ENCODE assay signal across 23 mouse cellular contexts in genomic region chr7:75080163-75080562, GRCm38 (mm10).
DNase-seq lines count a peak whose midpoint lies in the region; ATAC-seq lines count a peak whose summit lies in the region.
"Had no signal": no experiment of that assay in that cellular context is flagged by ENCODE, and none has a peak within 500 bp of the region (broad histone marks: within the 10 kb centered on the region; RNA-seq: fewer than 3 reads in every experiment).

No protein-coding gene starts in this region.

- intact Hi-C loops in gastrocnemius, postnatal 36 days (cut with DNase I), result no loop called here

- no peaks in the 10 kb centered on the region for H3K27me3 ChIP-seq in forebrain, embryonic 10.5 days (ENCODE audit: poor library complexity, severe bottlenecking)

- no peak overlapping the region for H3K27ac ChIP-seq in forebrain, embryonic 10.5 days

- peak; percentile 64 for ATAC-seq in frontal cortex, adult (ENCODE audit: low TSS enrichment)
- ATAC-seq in granulocyte monocyte progenitor cell, adult 5-6 weeks (replicated peaks; ENCODE audit: poor library complexity, severe bottlenecking), result no peak
- ATAC-seq: activated CD4-positive, CD25-positive, alpha-beta regulatory T cell, adult 4 months; CD4-positive, CD25-positive, alpha-beta regulatory T cell, adult 4 months; Patski had no signal

- no peak overlapping the region for H3K4me3 ChIP-seq in forebrain, embryonic 10.5 days

- peaks cover 7% of the 10 kb centered on the region for H3K4me1 ChIP-seq in forebrain, embryonic 10.5 days

- H3K9me3 ChIP-seq in forebrain, embryonic 10.5 days, result no peaks in the 10 kb centered on the region
- H3K9me3 ChIP-seq: G1E had no signal

- H3K36me3 ChIP-seq in forebrain, embryonic 10.5 days (replicated peaks), result no peaks in the 10 kb centered on the region
- H3K36me3 ChIP-seq: G1E had no signal

- no peak for DNase-seq in frontal cortex, postnatal 36 days (ENCODE audit: low spot score in 2 of 2)
- peak; percentile 6 for DNase-seq in ZHBTc4 (ENCODE audit: low read depth, low spot score)
- peak; percentile 59 for DNase-seq in brain, adult 2 months (ENCODE audit: low read depth, low spot score)
- peak; percentile 40 for DNase-seq in telencephalon, adult 2 months (ENCODE audit: low read depth, low spot score)
- DNase-seq in forebrain, embryonic 10.5 days (ENCODE audit: extremely low spot score, low spot score), result no peak
- DNase-seq in gastrocnemius, postnatal 36 days, result no peak
- DNase-seq: adrenal gland, adult 2 months; adrenal gland, adult 8-10 months; adrenal gland, postnatal 10 days; adrenal gland, postnatal 14 days; adrenal gland, postnatal 25 days; adrenal gland, postnatal 36 days; B cell, adult 2 months; cerebellum, adult 11 months; cerebellum, adult 11-12 months; cerebellum, adult 18-20 months; cerebellum, adult 2 months had no signal

Comparison
In these comparisons a context has a peak if more than half of its experiments do, and no peak if none do; other contexts are left out.
1. DNase-seq: peak in ZHBTc4 (single experiment), brain, adult 2 months (single experiment) and telencephalon, adult 2 months (single experiment); none in frontal cortex, postnatal 36 days (0 of 2), forebrain, embryonic 10.5 days (single experiment) and gastrocnemius, postnatal 36 days (0 of 2).